Mouse (Mus musculus): Measurements from ENCODE around the gene Arfip1. TPM values are rescaled to one million over a fixed set of nuclear protein-coding genes. Genes with fewer than 3 reads are reported as not detected.

Arfip1 gene
- polyA plus RNA-seq, 1 experiment from 2014 or later = 50.6 TPM

GRCm38 (mm10) chr3:84488716-84489115, 93.7 kb downstream of the Arfip1 start:
- ATAC-seq (ENCODE audit: insufficient number of reproducible peaks, low FRiP score, low TSS enrichment, low read depth) = no peak
- Histone ChIP-seq H3K9ac (no peak overlapping the region), H3K4me3 (replicated peaks) (no peak overlapping the region), H3K27me3 (no peaks in the 10 kb centered on the region), H3K4me2 (replicated peaks) (no peak overlapping the region), H3K4me1 (no peaks in the 10 kb centered on the region), H3K36me3 (peaks cover 9% of the 10 kb centered on the region; the same call in 1 of the 2 replicates), H3K9me3 (replicated peaks) (no peaks in the 10 kb centered on the region), H3K27ac (replicated peaks) (no peak overlapping the region)
- 36% methylated on average over 6 of the region's 6 CpGs for WGBS

- no peaks in the 10 kb centered on the region for H3K9me3 ChIP-seq (replicated peaks)
- H3K9ac ChIP-seq = no peak overlapping the region
- H3K4me2 ChIP-seq (replicated peaks) = no peak overlapping the region
- H3K4me1 ChIP-seq = peaks cover 14% of the 10 kb centered on the region
- no peaks in the 10 kb centered on the region for H3K36me3 ChIP-seq
- H3K27me3 ChIP-seq = no peaks in the 10 kb centered on the region; the same call in 1 of the 2 replicates
- no peak for ATAC-seq (ENCODE audit: insufficient number of reproducible peaks, low FRiP score, low TSS enrichment, low read depth)
- no peak overlapping the region for H3K4me3 ChIP-seq (replicated peaks)
- 69% methylated on average over 3 of the region's 3 CpGs for WGBS
- H3K27ac ChIP-seq (replicated peaks) = no peak overlapping the region
Observed at GRCm38 (mm10) chr3:84484891-84485290, 97.5 kb downstream of the Arfip1 start.

GRCm38 (mm10) chr3:84484333-84484732, 98.1 kb downstream of the Arfip1 start:
- no peak for ATAC-seq (ENCODE audit: insufficient number of reproducible peaks, low FRiP score, low TSS enrichment, low read depth)
- H3K27me3 ChIP-seq = peaks cover 4% of the 10 kb centered on the region; the same call in 1 of the 2 replicates
- WGBS = 45% methylated on average over 4 of the region's 4 CpGs

GRCm38 (mm10) chr3:84482121-84482520, 100.3 kb downstream of the Arfip1 start:
- no peaks in the 10 kb centered on the region for H3K9me3 ChIP-seq (replicated peaks)
- no peak overlapping the region for H3K27ac ChIP-seq (replicated peaks)
- H3K27me3 ChIP-seq = peaks cover 23% of the 10 kb centered on the region
- H3K4me2 ChIP-seq (replicated peaks) = no peak overlapping the region
- H3K4me1 ChIP-seq = peaks cover 27% of the 10 kb centered on the region
- no peaks in the 10 kb centered on the region for H3K36me3 ChIP-seq
- no peak for ATAC-seq (ENCODE audit: insufficient number of reproducible peaks, low FRiP score, low TSS enrichment, low read depth)
- 73% methylated on average over 6 of the region's 6 CpGs for WGBS
- no peak overlapping the region for H3K4me3 ChIP-seq (replicated peaks)
- H3K9ac ChIP-seq = no peak overlapping the region

More at GRCm38 (mm10) chr3:84484333-84484732, 98.1 kb downstream of the Arfip1 start:
- Histone ChIP-seq H3K4me2 (replicated peaks) (no peak overlapping the region), H3K9ac (no peak overlapping the region), H3K4me3 (replicated peaks) (no peak overlapping the region), H3K27ac (replicated peaks) (no peak overlapping the region), H3K9me3 (replicated peaks) (no peaks in the 10 kb centered on the region), H3K4me1 (peaks cover 20% of the 10 kb centered on the region), H3K36me3 (no peaks in the 10 kb centered on the region)

- peaks cover 27% of the 10 kb centered on the region for H3K4me1 ChIP-seq
- H3K36me3 ChIP-seq = no peaks in the 10 kb centered on the region
- peak overlapping the region; percentile 75 for H3K27ac ChIP-seq (replicated peaks)
- H3K4me2 ChIP-seq (replicated peaks) = peak overlapping the region; percentile 99
- H3K9me3 ChIP-seq (replicated peaks) = no peaks in the 10 kb centered on the region
- peak overlapping the region; percentile 63 for H3K4me3 ChIP-seq (replicated peaks)
- 5% methylated on average over 11 of the region's 11 CpGs for WGBS
- ATAC-seq (ENCODE audit: insufficient number of reproducible peaks, low FRiP score, low TSS enrichment, low read depth) = no peak
- peaks cover 25% of the 10 kb centered on the region for H3K27me3 ChIP-seq
- 0 out of 2 replicates have a peak overlapping the region, but pooled peaks have one; percentile 45 for H3K9ac ChIP-seq
Observed at GRCm38 (mm10) chr3:84481104-84481503, 101.3 kb downstream of the Arfip1 start.

GRCm38 (mm10) chr3:84480006-84480897, 102.2 kb downstream of the Arfip1 start, which contains the start of gene Fhdc1:
TSS of gene Fhdc1 (minus strand) at chr3:84480429.
- under 1% methylated on average over 80 of the region's 82 CpGs for WGBS
- peak within 1 kb of the TSS; percentile 75 for H3K27ac ChIP-seq (replicated peaks)
- peak; percentile 77 for ATAC-seq (ENCODE audit: insufficient number of reproducible peaks, low FRiP score, low TSS enrichment, low read depth)
- H3K4me2 ChIP-seq (replicated peaks) = peak within 1 kb of the TSS; percentile 99
- no peaks in the 10 kb centered on the region for H3K36me3 ChIP-seq
- peaks cover 25% of the 10 kb centered on the region for H3K27me3 ChIP-seq
- peak within 1 kb of the TSS; percentile 63 for H3K4me3 ChIP-seq (replicated peaks)
- peaks cover 31% of the 10 kb centered on the region for H3K4me1 ChIP-seq
- H3K9me3 ChIP-seq (replicated peaks) = no peaks in the 10 kb centered on the region
- peak within 1 kb of the TSS; percentile 45 for H3K9ac ChIP-seq

- peak; percentile 64; the same call in 1 of the 2 replicates for ATAC-seq (ENCODE audit: insufficient number of reproducible peaks, low FRiP score, low TSS enrichment, low read depth)
- H3K9ac ChIP-seq = peak overlapping the region; percentile 45; the same call in 1 of the 2 replicates
- H3K4me1 ChIP-seq = peaks cover 34% of the 10 kb centered on the region
- H3K4me3 ChIP-seq (replicated peaks) = peak overlapping the region; percentile 63
- no peaks in the 10 kb centered on the region for H3K9me3 ChIP-seq (replicated peaks)
- no peaks in the 10 kb centered on the region for H3K36me3 ChIP-seq
- H3K27me3 ChIP-seq = peaks cover 25% of the 10 kb centered on the region
- WGBS = under 1% methylated on average over 61 of the region's 61 CpGs
- peak overlapping the region; percentile 99 for H3K4me2 ChIP-seq (replicated peaks)
- H3K27ac ChIP-seq (replicated peaks) = peak overlapping the region; percentile 56; the same call in 1 of the 2 replicates
Observed at GRCm38 (mm10) chr3:84479293-84480005, 103.0 kb downstream of the Arfip1 start.

GRCm38 (mm10) chr3:84478896-84479292, 103.5 kb downstream of the Arfip1 start:
- 0 out of 2 replicates have a peak overlapping the region, but pooled peaks have one; percentile 45 for H3K9ac ChIP-seq
- no peaks in the 10 kb centered on the region for H3K36me3 ChIP-seq
- no peak for ATAC-seq (ENCODE audit: insufficient number of reproducible peaks, low FRiP score, low TSS enrichment, low read depth)
- no peaks in the 10 kb centered on the region for H3K9me3 ChIP-seq (replicated peaks)
- WGBS = 12% methylated on average over 12 of the region's 12 CpGs
- H3K27me3 ChIP-seq = peaks cover 25% of the 10 kb centered on the region
- H3K4me2 ChIP-seq (replicated peaks) = peak overlapping the region; percentile 99
- peak overlapping the region; percentile 63 for H3K4me3 ChIP-seq (replicated peaks)
- peaks cover 40% of the 10 kb centered on the region for H3K4me1 ChIP-seq
- no peak overlapping the region for H3K27ac ChIP-seq (replicated peaks)

GRCm38 (mm10) chr3:84478195-84478594, 104.2 kb downstream of the Arfip1 start:
- Histone ChIP-seq H3K4me3 (replicated peaks) (peak overlapping the region; percentile 63; the same call in 1 of the 2 replicates), H3K4me1 (peaks cover 46% of the 10 kb centered on the region), H3K27ac (replicated peaks) (no peak overlapping the region), H3K9me3 (replicated peaks) (no peaks in the 10 kb centered on the region), H3K36me3 (no peaks in the 10 kb centered on the region), H3K9ac (no peak overlapping the region), H3K27me3 (peaks cover 25% of the 10 kb centered on the region), H3K4me2 (replicated peaks) (peak overlapping the region; percentile 19; the same call in 1 of the 2 replicates)
- WGBS = 24% methylated on average over 7 of the region's 7 CpGs
- ATAC-seq (ENCODE audit: insufficient number of reproducible peaks, low FRiP score, low TSS enrichment, low read depth) = no peak

GRCm38 (mm10) chr3:84477498-84477897, 104.9 kb downstream of the Arfip1 start:
- H3K9me3 ChIP-seq (replicated peaks) = no peaks in the 10 kb centered on the region
- WGBS = 92% methylated on average over 1 of the region's 1 CpGs
- no peak overlapping the region for H3K4me2 ChIP-seq (replicated peaks)
- peaks cover 25% of the 10 kb centered on the region for H3K27me3 ChIP-seq
- peaks cover 52% of the 10 kb centered on the region for H3K4me1 ChIP-seq
- H3K36me3 ChIP-seq = no peaks in the 10 kb centered on the region
- no peak for ATAC-seq (ENCODE audit: insufficient number of reproducible peaks, low FRiP score, low TSS enrichment, low read depth)
- no peak overlapping the region for H3K27ac ChIP-seq (replicated peaks)
- no peak overlapping the region for H3K9ac ChIP-seq
- H3K4me3 ChIP-seq (replicated peaks) = no peak overlapping the region

All from embryonic facial prominence, embryonic 15.5 days (tissue).